Mouse (Mus musculus) midbrain, embryonic 11.5 days (tissue): ENCODE data around the gene Scamp4. TPM values are rescaled to one million over a fixed set of nuclear protein-coding genes. Genes with fewer than 3 reads are reported as not detected.
A peak's percentile ranks its signal among the peaks of the same experiment; 100 is the strongest.

Source experiments
- ATAC-seq: fragments of 200-750 bp; cut with Nextera tagmentation; 2 replicates; pipeline ENCODE4 v1.8.0; 2017; ENCODE audit warnings: moderate TSS enrichment, moderate library complexity; ENCODE audit not compliant: low FRiP score
- DNase-seq: peaks from one replicate; pipeline ENCODE4 v3.0.0; 2015; ENCODE audit warnings: low spot score; ENCODE audit errors: missing footprints
- H3K27ac ChIP-seq: fragments of 300-500 bp; sonication (generic); 2 replicates; pipeline ENCODE4 v1.5.1; 2014; ENCODE audit warnings: low read depth, low read length
- H3K27me3 ChIP-seq: fragments of 300-500 bp; sonication (generic); 2 replicates; pipeline ENCODE4 v1.6.1; 2014; ENCODE audit warnings: mild to moderate bottlenecking, low read length, moderate library complexity, mixed read lengths; ENCODE audit not compliant: control insufficient read depth, insufficient read depth
- H3K36me3 ChIP-seq: fragments of 300-500 bp; sonication (generic); 2 replicates; pipeline ENCODE4 v1.6.1; 2014; ENCODE audit warnings: mild to moderate bottlenecking, low read length, moderate library complexity, mixed read lengths; ENCODE audit not compliant: control insufficient read depth, insufficient read depth
- H3K4me1 ChIP-seq: fragments of 300-500 bp; sonication (generic); 2 replicates; pipeline ENCODE4 v1.6.1; 2014; ENCODE audit warnings: low read length; ENCODE audit not compliant: control insufficient read depth, insufficient read depth
- H3K4me2 ChIP-seq: fragments of 300-500 bp; sonication (generic); 2 replicates; pipeline ENCODE4 v1.6.1; 2014; ENCODE audit warnings: mild to moderate bottlenecking, moderate library complexity
- H3K4me3 ChIP-seq: fragments of 300-500 bp; sonication (generic); 2 replicates; pipeline ENCODE4 v1.5.1; 2014; ENCODE audit warnings: low read depth, low read length
- H3K9ac ChIP-seq: fragments of 300-500 bp; sonication (generic); 2 replicates; pipeline ENCODE4 v1.6.1; 2014; ENCODE audit warnings: low read length
- H3K9me3 ChIP-seq: fragments of 300-500 bp; sonication (generic); 2 replicates; pipeline ENCODE4 v1.6.1; 2016; ENCODE audit warnings: low read length; ENCODE audit not compliant: control insufficient read depth
- WGBS: fragments of 180-500 bp; shearing (Covaris S2); extraction: QIAGEN DNeasy Blood & Tissue Kit; methylation state at CpG from one replicate; pipeline ENCODE4 v1.1.7; 2014; 5-methylcytosine and 5-hydroxymethylcytosine counted together
- microRNA-seq: library from miRNA; unstranded; fragments of <30 nt; microRNA quantifications from one replicate; pipeline ENCODE4, GENCODE M21; 2017
- polyA plus RNA-seq: library from polyadenylated mRNA; unstranded; fragments of >200 nt; fragmentation: Nextera tagmentation; extraction: Ambion mirVana; gene quantifications from 2 replicates; pipeline ENCODE4 v1.2.1, GENCODE M21; 2014

Gene Scamp4
- polyA plus RNA-seq, 1 experiment from 2014 or later, result 62.3 TPM

GRCm38 (mm10) chr10:80663485-80664196 lies 61.0 kb downstream of the Scamp4 start:
- H3K9ac ChIP-seq, result no peak overlapping the region
- H3K4me2 ChIP-seq, result no peak overlapping the region
- no peak overlapping the region for H3K4me3 ChIP-seq
- WGBS, result 75% methylated on average over 5 of the region's 5 CpGs
- ATAC-seq, result no peak
- no peaks in the 10 kb centered on the region for H3K9me3 ChIP-seq
- H3K4me1 ChIP-seq, result 0 out of 2 replicates have a peak, but pooled peaks cover 3% of the 10 kb centered on the region
- no peaks in the 10 kb centered on the region for H3K27me3 ChIP-seq
- peaks cover 22% of the 10 kb centered on the region for H3K36me3 ChIP-seq
- no peak overlapping the region for H3K27ac ChIP-seq
- DNase-seq, result no peak

GRCm38 (mm10) chr10:80664197-80665015 lies 61.7 kb downstream of the Scamp4 start:
- peaks cover 30% of the 10 kb centered on the region for H3K36me3 ChIP-seq
- H3K27me3 ChIP-seq, result no peaks in the 10 kb centered on the region
- H3K9me3 ChIP-seq, result no peaks in the 10 kb centered on the region
- 0 out of 2 replicates have a peak, but pooled peaks cover 3% of the 10 kb centered on the region for H3K4me1 ChIP-seq
- H3K4me3 ChIP-seq, result no peak overlapping the region
- H3K27ac ChIP-seq, result no peak overlapping the region
- 48% methylated on average over 16 of the region's 16 CpGs for WGBS
- DNase-seq (no peak), ATAC-seq (no peak)
- H3K4me2 ChIP-seq, result no peak overlapping the region
- H3K9ac ChIP-seq, result 0 out of 2 replicates have a peak overlapping the region, but pooled peaks have one; percentile 3

- Histone ChIP-seq H3K27me3 (no peaks in the 10 kb centered on the region), H3K27ac (no peak overlapping the region), H3K4me1 (0 out of 2 replicates have a peak, but pooled peaks cover 3% of the 10 kb centered on the region), H3K36me3 (peaks cover 35% of the 10 kb centered on the region), H3K4me2 (no peak overlapping the region), H3K9ac (no peak overlapping the region), H3K4me3 (no peak overlapping the region), H3K9me3 (no peaks in the 10 kb centered on the region)
- ATAC-seq, result no peak
- WGBS, result 15% methylated on average over 10 of the region's 10 CpGs
- no peak for DNase-seq
Observed at GRCm38 (mm10) chr10:80665016-80665380, 62.3 kb downstream of the Scamp4 start.

Small RNA genes lying within 50 kb of the gene (microRNA-seq; reads per million reads assigned to microRNA genes)
- 1.1 reads per million for gene Mir6912

Other genes with a start within 250 kb of the Scamp4 start
- 0.05 and 0.22 TPM in 2 replicates for gene Plk5, start 246.4 kb upstream of the Scamp4 start, polyA plus RNA-seq
- gene Mex3d, start 215.2 kb upstream of the Scamp4 start, polyA plus RNA-seq, result 11.8 and 12.4 TPM in 2 replicates
- 222 and 252 TPM in 2 replicates for gene Mbd3, start 203.3 kb upstream of the Scamp4 start, polyA plus RNA-seq
- 404 and 476 TPM in 2 replicates for gene Uqcr11, start 196.0 kb upstream of the Scamp4 start, polyA plus RNA-seq
- 135 and 154 TPM in 2 replicates for gene Tcf3, start 169.2 kb upstream of the Scamp4 start, polyA plus RNA-seq
- 2.7 and 2.8 TPM in 2 replicates for gene Onecut3, start 108.0 kb upstream of the Scamp4 start, polyA plus RNA-seq
- gene Atp8b3, start 63.7 kb upstream of the Scamp4 start, polyA plus RNA-seq, result 0.81 and 1.2 TPM in 2 replicates
- 21.6 and 23.5 TPM in 2 replicates for gene Rexo1, start 41.3 kb upstream of the Scamp4 start, polyA plus RNA-seq
- gene Klf16, start 25.6 kb upstream of the Scamp4 start, polyA plus RNA-seq, result 3.1 and 3.2 TPM in 2 replicates
- 90.8 and 109 TPM in 2 replicates for gene Abhd17a, start 12.5 kb upstream of the Scamp4 start, polyA plus RNA-seq
- 5.4 and 6.9 TPM in 2 replicates for gene Adat3, start within 50 bp of the Scamp4 start, polyA plus RNA-seq
- gene Gm49322, start 3.1 kb downstream of the Scamp4 start, polyA plus RNA-seq, result 1.9 and 2.2 TPM in 2 replicates
- 73.6 and 86.9 TPM in 2 replicates for gene Csnk1g2, start 20.0 kb downstream of the Scamp4 start, polyA plus RNA-seq
- gene Btbd2, start 54.2 kb downstream of the Scamp4 start, polyA plus RNA-seq, result 43.8 and 51.7 TPM in 2 replicates
- 42.0 and 49.4 TPM in 2 replicates for gene Mknk2, start 75.2 kb downstream of the Scamp4 start, polyA plus RNA-seq
- 50.2 and 52.7 TPM in 2 replicates for gene Mob3a, start 99.1 kb downstream of the Scamp4 start, polyA plus RNA-seq
- gene Izumo4, start 99.3 kb downstream of the Scamp4 start, polyA plus RNA-seq, result 6.7 and 6.9 TPM in 2 replicates
- 63.2 and 68.4 TPM in 2 replicates for gene Ap3d1, start 139.4 kb downstream of the Scamp4 start, polyA plus RNA-seq
- gene Dot1l, start 152.3 kb downstream of the Scamp4 start, polyA plus RNA-seq, result 15.4 and 18.8 TPM in 2 replicates
- 92.2 and 104 TPM in 2 replicates for gene Sf3a2, start 195.3 kb downstream of the Scamp4 start, polyA plus RNA-seq
- gene Plekhj1, start 195.8 kb downstream of the Scamp4 start, polyA plus RNA-seq, result 138 and 151 TPM in 2 replicates
- gene Amh, start 202.4 kb downstream of the Scamp4 start, polyA plus RNA-seq, result not detected in 2 replicates
- gene Jsrp1, start 210.6 kb downstream of the Scamp4 start, polyA plus RNA-seq, result 0.38 and 0.80 TPM in 2 replicates
- 1,723 and 1,824 TPM in 2 replicates for gene Oaz1, start 223.8 kb downstream of the Scamp4 start, polyA plus RNA-seq
- gene Lingo3, start 241.2 kb downstream of the Scamp4 start, polyA plus RNA-seq, result 0.23 and 0.55 TPM in 2 replicates